Mouse (Mus musculus) CD4-positive, CD25-positive, alpha-beta regulatory T cell, adult 4 months (primary cell): ENCODE results near the gene Ap5z1. TPM values are rescaled to one million over a fixed set of nuclear protein-coding genes. Genes with fewer than 3 reads are reported as not detected.

Source experiments
- ATAC-seq: one replicate; pipeline ENCODE4 v1.8.0; 2017
- polyA plus RNA-seq, 2 experiments: library from polyadenylated mRNA; unstranded; fragments of 100-300 nt; shearing (Covaris generic); gene quantifications; one replicate each; pipeline ENCODE4 v1.2.1; 2017

Ap5z1 gene
- polyA plus RNA-seq, 2 experiments from 2014 or later = 19.5 to 28.9 TPM

DNA sequence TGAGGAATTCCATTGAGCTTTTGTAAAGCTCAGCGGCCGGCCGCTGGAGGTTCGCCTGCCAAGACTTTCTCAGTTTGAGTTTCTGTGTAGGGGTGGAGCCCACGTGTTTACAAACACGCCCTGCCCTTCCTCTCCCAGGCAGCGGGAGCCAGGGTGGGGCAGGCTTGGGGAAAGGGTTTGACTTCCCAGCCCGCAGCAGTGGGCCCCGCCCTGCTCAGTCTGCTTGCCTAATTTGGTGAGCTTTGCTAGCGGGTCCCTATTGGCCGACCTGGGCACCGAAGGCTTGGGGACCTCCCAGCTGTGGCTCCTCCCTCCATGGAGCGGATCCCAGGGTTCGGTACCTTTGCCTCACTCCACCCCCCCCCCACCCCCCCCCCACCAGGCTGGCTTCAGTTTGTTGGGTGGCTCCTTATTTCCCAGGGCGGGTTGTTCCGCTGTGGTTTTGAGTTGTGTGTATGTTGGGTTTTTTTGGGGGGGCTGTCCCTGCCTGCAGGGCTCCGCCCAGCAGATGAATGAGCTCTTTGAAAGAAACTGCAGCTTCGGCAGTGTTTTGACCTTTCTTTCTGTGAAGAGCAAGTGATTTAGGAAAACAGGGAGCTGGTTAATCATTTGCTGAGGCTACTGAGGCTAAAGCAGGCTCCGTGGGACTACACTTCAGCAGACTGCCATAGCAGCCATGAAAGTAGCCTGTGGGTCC is 23.1 kb upstream of the Ap5z1 start:
- ATAC-seq = peak; percentile 70

DNA sequence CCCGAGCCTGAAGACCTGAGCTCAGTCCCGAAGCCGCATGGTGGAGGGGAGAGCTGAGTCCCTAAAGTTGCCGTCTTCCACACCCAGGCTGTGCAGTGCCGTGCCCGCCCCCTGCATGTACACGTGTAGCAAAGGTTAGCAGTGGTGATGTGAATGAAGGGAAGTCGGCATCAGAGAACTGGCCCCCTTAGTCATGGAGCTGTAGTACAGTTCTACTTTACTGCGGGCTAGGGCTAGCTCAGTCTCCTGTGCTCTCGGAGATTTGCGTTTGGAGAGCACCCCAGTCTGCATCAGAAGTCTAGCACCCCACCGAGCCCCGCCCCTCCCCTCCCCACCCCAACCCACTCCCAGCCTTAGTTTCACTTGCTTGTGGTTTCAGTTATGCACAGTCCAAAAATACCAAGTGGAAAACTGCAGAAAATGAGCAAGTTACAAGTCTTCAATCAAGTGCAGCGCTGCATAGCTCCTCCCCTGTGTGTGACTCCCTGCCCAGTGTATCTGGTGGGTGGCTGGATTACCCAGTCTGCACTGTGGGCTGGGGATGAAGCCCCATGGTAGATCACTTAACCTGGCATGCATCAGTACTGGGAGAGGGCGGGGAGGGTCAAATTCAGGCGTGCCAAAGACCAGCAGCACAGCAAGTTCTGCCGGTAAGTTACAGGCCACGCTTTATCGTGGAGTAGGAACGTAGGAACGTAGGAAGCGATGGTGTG is 22.3 kb upstream of the Ap5z1 start:
- peak; percentile 36 for ATAC-seq

GRCm38 (mm10) chr5:142442045-142442440 is 21.7 kb upstream of the Ap5z1 start:
- ATAC-seq = peak; percentile 12

DNA sequence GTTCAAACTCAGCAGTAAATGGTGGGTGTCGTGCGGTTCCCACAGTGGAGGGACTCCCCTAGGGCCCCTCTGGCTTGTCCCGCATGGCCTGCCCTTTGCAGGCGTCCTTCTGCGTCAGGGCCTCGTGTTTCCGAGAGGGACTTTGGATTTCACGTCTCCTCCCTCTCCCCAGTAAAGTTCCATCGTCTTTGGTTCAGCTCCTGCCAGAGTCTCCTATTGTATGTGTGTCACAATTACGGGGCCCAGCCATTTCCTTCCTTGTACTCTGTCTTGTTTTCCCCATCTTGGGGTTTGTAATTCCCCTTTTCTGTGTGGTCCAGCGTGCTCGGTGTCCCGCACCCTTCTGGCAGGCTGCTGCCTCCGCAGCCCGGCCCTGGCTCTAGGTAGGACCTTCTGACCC is 20.2 kb upstream of the Ap5z1 start:
- ATAC-seq = no peak

GRCm38 (mm10) chr5:142443994-142444393 is 19.8 kb upstream of the Ap5z1 start:
- ATAC-seq = no peak

- no peak for ATAC-seq
These were observed 18.8 kb upstream of the Ap5z1 start for GRCm38 (mm10) chr5:142444791-142445531.

GRCm38 (mm10) chr5:142445709-142446108 is 18.0 kb upstream of the Ap5z1 start:
- ATAC-seq = no peak

DNA sequence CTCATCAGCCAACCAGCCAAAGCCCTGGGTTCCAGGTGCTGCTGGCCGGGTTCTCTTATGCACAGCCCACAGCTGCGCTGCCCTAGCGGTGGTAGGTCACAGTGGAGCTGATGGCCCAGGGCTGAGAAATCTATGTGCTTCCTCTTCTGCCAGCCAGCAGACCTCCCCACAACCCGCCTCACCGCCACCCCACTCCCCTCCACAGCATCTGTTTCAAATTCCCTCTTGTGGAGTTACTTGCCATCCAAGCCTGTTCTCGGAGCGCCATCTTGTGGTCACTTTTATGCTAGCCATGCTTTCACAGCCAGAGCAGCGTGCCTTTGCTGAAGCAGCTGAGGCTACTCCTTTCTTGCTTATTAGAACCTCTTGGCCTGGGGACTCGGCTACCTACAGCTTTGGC is 15.7 kb upstream of the Ap5z1 start:
- ATAC-seq = peak; percentile 76

- no peak for ATAC-seq
These were observed 15.1 kb upstream of the Ap5z1 start for GRCm38 (mm10) chr5:142448623-142449022.

DNA sequence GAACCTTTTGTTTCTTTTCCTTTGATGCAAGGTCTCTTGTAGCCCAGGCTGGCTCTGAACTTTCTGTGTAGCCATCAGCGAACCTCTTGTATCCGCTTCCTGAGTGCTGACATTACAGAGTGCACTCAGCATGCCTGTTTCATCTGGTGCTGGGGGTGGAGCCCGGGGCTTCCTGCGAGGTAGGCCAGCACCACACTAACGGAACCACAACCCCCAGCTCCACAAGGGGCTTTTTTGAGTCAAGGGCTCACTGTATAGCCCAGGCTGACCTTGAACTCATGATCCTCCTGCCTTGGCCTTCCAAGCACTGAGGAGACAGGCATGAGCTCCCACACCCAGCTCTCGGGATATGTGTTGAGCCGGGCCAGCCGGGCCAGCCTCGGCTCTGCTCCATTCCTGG is 12.9 kb upstream of the Ap5z1 start:
- no peak for ATAC-seq

DNA sequence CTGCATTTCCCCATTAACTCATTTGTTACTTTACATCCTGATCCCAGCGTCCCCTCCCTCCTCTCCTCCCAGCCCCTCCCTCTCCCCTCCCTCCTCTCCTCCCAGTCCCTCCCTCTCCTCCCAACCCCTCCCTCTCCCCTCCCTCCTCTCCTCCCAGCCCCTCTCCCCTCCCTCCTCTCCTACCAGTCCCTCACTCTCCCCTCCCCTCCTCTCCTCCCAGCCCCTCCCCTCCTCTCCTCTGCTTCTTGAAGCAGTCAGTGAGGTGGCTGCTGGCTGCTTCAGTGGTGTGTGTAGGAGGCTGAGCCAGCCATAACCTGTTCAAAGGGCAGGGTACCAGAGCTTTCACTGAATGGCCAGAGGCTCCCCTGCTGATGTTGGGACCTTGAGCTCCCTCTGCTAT is 12.0 kb upstream of the Ap5z1 start:
- no peak for ATAC-seq

GRCm38 (mm10) chr5:142453742-142454141 is 10.0 kb upstream of the Ap5z1 start:
- ATAC-seq = no peak

GRCm38 (mm10) chr5:142456318-142456717 is 7.4 kb upstream of the Ap5z1 start:
- ATAC-seq = no peak

DNA sequence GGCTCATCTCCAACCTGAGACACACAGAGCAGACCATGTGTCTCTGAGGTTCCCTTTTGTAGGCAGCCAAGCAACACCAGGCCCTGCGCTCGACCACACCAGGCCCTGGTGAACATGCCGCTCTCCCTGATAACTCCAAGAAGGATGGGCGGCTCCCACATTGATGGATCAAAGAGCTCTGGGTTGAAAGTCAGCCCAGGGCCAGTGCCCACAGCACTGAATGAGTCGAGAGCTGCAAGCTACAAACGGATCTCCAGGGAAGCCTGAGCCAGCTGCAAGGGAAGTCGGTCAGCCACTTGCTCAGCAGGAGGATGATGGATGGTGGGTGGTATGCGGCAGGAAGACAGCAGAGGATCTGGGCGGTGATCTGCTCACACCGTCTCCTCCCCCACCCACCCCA is 6.4 kb upstream of the Ap5z1 start:
- no peak for ATAC-seq

GRCm38 (mm10) chr5:142458791-142459557 is 4.8 kb upstream of the Ap5z1 start:
- no peak for ATAC-seq

GRCm38 (mm10) chr5:142459834-142460233 is 3.9 kb upstream of the Ap5z1 start:
- ATAC-seq = no peak

- no peak for ATAC-seq
These were observed 1.7 kb upstream of the Ap5z1 start for GRCm38 (mm10) chr5:142461942-142462640.

- ATAC-seq = no peak
These were observed 1.1 kb upstream of the Ap5z1 start for GRCm38 (mm10) chr5:142462641-142462948.

DNA sequence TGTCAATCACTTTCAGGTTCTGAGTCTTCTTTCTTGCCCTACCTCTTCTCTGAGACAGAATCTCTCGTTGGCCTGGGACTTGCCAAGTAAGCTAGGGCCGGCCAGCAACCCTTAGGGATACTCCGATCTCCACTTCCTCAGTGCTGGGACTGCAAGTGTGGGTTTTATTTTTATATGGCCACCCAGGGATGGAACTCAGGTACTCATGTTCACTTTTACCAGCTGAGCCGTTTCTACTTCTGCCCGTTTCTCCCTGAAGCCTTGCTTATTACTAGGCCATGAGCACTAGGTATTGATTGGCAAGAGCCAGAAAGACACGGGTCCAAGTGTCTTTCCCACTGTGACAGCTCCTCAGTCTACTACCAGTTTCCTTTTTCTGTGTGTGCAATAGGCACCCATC is 733 bp upstream of the Ap5z1 start:
- ATAC-seq = no peak

DNA sequence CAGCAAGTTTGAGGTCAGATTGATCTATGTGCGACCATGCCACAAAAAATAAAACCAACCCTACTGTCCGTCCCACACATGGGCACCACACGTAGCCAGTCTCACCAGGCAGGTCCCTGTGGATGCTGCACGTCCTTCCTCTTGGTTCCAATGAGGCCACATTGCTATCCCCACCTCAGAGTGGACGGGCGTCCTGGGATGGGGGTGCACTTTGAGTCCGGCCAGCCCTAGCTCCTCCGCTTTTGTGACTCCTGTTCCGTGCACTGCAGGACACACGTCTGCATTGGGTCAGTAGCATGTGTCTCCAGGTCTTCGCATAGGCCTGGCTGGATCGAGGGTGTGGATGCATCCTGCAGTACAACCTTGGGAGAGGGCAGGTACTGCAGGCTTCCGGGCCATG is 4.6 kb downstream of the Ap5z1 start:
- no peak for ATAC-seq

GRCm38 (mm10) chr5:142469796-142470195 is 6.1 kb downstream of the Ap5z1 start:
- ATAC-seq = no peak

GRCm38 (mm10) chr5:142473696-142474095 is 10.0 kb downstream of the Ap5z1 start:
- ATAC-seq = no peak
